Mouse (Mus musculus): ENCODE measurements around the gene Olfr224. TPM values are rescaled to one million over a fixed set of nuclear protein-coding genes. Genes with fewer than 3 reads are reported as not detected.

The Olfr224 gene
- polyA plus RNA-seq, 1 experiment from 2014 or later: not detected

DNA sequence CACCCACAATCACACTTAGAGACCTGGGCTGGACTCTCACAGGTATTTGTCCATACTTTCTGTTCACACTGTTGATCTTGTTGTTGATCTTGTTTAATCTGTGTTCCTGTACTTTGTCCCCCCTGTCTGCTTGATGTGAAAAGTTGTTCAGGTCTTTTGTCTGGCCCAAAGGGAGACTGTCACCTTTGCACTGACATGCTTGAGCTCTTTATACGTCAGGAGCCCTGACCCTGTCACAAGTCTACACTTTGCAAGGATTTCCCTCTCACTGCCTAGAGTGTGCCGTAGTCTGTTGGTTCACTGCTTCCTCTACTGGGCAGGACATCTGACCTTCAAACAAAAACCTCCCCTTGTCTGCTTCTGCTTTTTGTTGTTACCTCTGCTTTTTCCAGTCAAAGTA lies 34.3 kb upstream of the Olfr224 start:
- no peak overlapping the region for H3K4me2 ChIP-seq (ENCODE audit: low read depth, low read length)
- no peaks in the 10 kb centered on the region for H3K9me3 ChIP-seq (ENCODE audit: control insufficient read depth, low read length)
- no peak overlapping the region for H3K9ac ChIP-seq (replicated peaks; ENCODE audit: low read depth, low read length)
- no peaks in the 10 kb centered on the region for H3K36me3 ChIP-seq (ENCODE audit: control insufficient read depth, insufficient read depth, low read length)
- H3K27me3 ChIP-seq (ENCODE audit: control insufficient read depth, insufficient read depth, low read length): no peaks in the 10 kb centered on the region
- 77% methylated on average over 2 of the region's 2 CpGs for WGBS
- no peak overlapping the region for H3K27ac ChIP-seq (ENCODE audit: low read depth, low read length)
- no peaks in the 10 kb centered on the region for H3K4me1 ChIP-seq (ENCODE audit: control insufficient read depth, insufficient read depth, low read length)
- H3K4me3 ChIP-seq (ENCODE audit: low read depth, low read length): no peak overlapping the region
- no peak for ATAC-seq (ENCODE audit: low read depth)

DNA sequence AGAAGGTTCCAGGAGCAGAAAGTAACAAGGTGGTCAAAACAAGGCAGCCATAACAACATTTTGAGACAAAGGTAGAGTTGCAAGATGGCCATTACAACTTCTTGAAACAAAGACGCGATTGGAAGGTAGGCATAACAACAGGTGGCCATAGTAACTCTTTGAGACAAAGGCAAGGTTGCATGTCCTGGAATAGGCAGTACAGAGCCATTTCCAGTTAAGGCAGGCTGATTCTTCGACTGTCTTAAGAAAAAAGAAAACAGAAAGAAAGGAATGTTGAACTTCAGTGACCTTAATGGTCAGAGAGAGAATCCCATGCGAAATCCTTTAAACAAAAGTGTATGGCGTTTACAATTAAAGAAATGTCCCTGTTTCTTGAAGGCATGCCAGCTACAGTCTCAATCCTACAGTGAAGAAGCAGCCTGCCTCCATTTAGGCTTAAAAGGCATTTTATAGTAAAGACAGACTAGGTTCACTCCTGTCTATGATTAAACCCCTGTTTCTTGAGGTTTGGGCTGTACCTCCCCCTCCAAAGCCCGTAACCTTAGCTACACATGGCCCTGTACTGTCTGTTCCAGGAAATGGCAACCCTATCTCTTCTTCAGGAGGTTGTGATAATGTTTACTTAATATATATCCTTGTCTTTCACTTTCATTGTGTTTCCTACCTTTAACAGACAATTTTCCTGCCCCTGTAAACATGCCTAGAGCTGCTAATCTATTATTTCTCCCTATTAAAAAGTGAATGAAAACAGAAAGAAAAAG lies 32.6 kb upstream of the Olfr224 start:
- H3K4me3 ChIP-seq (ENCODE audit: low read depth, low read length): no peak overlapping the region
- H3K9me3 ChIP-seq (ENCODE audit: control insufficient read depth, low read length): no peaks in the 10 kb centered on the region
- no peak overlapping the region for H3K27ac ChIP-seq (ENCODE audit: low read depth, low read length)
- ATAC-seq (ENCODE audit: low read depth): no peak
- no peaks in the 10 kb centered on the region for H3K4me1 ChIP-seq (ENCODE audit: control insufficient read depth, insufficient read depth, low read length)
- H3K36me3 ChIP-seq (ENCODE audit: control insufficient read depth, insufficient read depth, low read length): no peaks in the 10 kb centered on the region
- 76% methylated on average over 6 of the region's 6 CpGs for WGBS
- no peak overlapping the region for H3K4me2 ChIP-seq (ENCODE audit: low read depth, low read length)
- H3K9ac ChIP-seq (replicated peaks; ENCODE audit: low read depth, low read length): no peak overlapping the region
- no peaks in the 10 kb centered on the region for H3K27me3 ChIP-seq (ENCODE audit: control insufficient read depth, insufficient read depth, low read length)

- no peaks in the 10 kb centered on the region for H3K4me1 ChIP-seq (ENCODE audit: control insufficient read depth, insufficient read depth, low read length)
- H3K4me3 ChIP-seq (ENCODE audit: low read depth, low read length): no peak overlapping the region
- H3K9me3 ChIP-seq (ENCODE audit: control insufficient read depth, low read length): no peaks in the 10 kb centered on the region
- no peak overlapping the region for H3K9ac ChIP-seq (replicated peaks; ENCODE audit: low read depth, low read length)
- H3K27ac ChIP-seq (ENCODE audit: low read depth, low read length): no peak overlapping the region
- no peak for ATAC-seq (ENCODE audit: low read depth)
- no peaks in the 10 kb centered on the region for H3K27me3 ChIP-seq (ENCODE audit: control insufficient read depth, insufficient read depth, low read length)
- no peaks in the 10 kb centered on the region for H3K36me3 ChIP-seq (ENCODE audit: control insufficient read depth, insufficient read depth, low read length)
- H3K4me2 ChIP-seq (ENCODE audit: low read depth, low read length): no peak overlapping the region
These were observed 31.7 kb upstream of the Olfr224 start for GRCm38 (mm10) chr11:58602062-58602461.

DNA sequence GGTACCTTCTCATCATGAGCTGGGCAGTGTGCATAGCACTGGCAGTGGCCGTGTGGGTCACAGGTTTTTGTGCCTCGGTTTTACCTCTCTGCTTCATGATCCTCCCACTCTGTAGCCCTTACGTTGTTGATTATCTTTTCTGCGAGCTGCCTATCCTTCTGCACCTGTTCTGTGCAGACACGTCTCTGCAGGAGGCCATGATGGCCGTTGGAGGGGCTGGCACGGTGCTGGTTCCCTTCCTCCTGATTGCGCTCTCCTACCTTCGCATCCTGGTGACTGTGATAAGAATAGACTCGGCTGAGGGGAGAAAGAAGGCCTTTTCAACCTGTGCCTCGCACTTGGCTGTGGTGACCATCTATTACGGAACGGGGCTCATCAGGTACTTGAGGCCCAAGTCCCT lies 27.5 kb upstream of the Olfr224 start:
- Histone ChIP-seq H3K27ac (ENCODE audit: low read depth, low read length) (no peak overlapping the region), H3K4me1 (ENCODE audit: control insufficient read depth, insufficient read depth, low read length) (no peaks in the 10 kb centered on the region), H3K36me3 (ENCODE audit: control insufficient read depth, insufficient read depth, low read length) (no peaks in the 10 kb centered on the region), H3K9ac (replicated peaks; ENCODE audit: low read depth, low read length) (no peak overlapping the region), H3K9me3 (ENCODE audit: control insufficient read depth, low read length) (no peaks in the 10 kb centered on the region), H3K27me3 (ENCODE audit: control insufficient read depth, insufficient read depth, low read length) (no peaks in the 10 kb centered on the region), H3K4me2 (ENCODE audit: low read depth, low read length) (no peak overlapping the region), H3K4me3 (ENCODE audit: low read depth, low read length) (no peak overlapping the region)
- 88% methylated on average over 13 of the region's 13 CpGs for WGBS
- ATAC-seq (ENCODE audit: low read depth): no peak

GRCm38 (mm10) chr11:58594814-58595213 lies 24.5 kb upstream of the Olfr224 start, which contains the start of gene Olfr324:
Gene Olfr324, plus strand, starts transcription at chr11:58595114.
- no peak within 1 kb of the TSS for H3K4me2 ChIP-seq (ENCODE audit: low read depth, low read length)
- no peak within 1 kb of the TSS for H3K27ac ChIP-seq (ENCODE audit: low read depth, low read length)
- no peak for ATAC-seq (ENCODE audit: low read depth)
- no peaks in the 10 kb centered on the region for H3K36me3 ChIP-seq (ENCODE audit: control insufficient read depth, insufficient read depth, low read length)
- no peaks in the 10 kb centered on the region for H3K27me3 ChIP-seq (ENCODE audit: control insufficient read depth, insufficient read depth, low read length)
- WGBS: 83% methylated on average over 6 of the region's 6 CpGs
- H3K9me3 ChIP-seq (ENCODE audit: control insufficient read depth, low read length): no peaks in the 10 kb centered on the region
- no peak within 1 kb of the TSS for H3K4me3 ChIP-seq (ENCODE audit: low read depth, low read length)
- H3K9ac ChIP-seq (replicated peaks; ENCODE audit: low read depth, low read length): no peak within 1 kb of the TSS
- H3K4me1 ChIP-seq (ENCODE audit: control insufficient read depth, insufficient read depth, low read length): no peaks in the 10 kb centered on the region

DNA sequence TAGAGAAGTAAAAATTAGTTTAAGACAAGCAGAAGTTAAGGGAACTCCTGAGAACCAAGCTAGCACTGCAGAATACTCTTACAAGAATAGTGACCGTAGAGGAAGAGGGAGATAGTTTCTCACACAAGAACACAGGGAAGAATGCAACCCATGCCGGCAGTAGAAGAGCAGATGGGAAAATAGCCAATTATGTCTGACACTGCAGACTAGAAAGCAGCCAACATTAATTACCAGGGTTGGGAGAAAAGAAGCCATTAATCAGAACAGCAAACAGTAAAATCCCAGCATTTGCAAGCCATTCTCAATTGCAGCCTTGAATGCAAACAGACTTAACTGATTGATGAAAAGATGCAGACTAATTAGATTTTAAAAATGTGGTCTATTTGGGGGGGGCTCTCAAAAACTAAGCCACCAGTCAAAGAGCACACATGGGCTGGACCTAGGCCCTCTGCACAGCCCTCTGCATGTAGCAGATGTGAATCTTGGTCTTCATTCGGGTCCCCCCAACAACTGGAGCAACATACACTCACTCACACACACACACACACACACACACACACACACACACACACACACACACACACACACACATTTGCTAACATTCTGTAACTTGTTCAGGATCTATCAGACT lies 18.4 kb upstream of the Olfr224 start:
- H3K4me3 ChIP-seq (ENCODE audit: low read depth, low read length): no peak overlapping the region
- no peaks in the 10 kb centered on the region for H3K27me3 ChIP-seq (ENCODE audit: control insufficient read depth, insufficient read depth, low read length)
- H3K27ac ChIP-seq (ENCODE audit: low read depth, low read length): no peak overlapping the region
- H3K4me1 ChIP-seq (ENCODE audit: control insufficient read depth, insufficient read depth, low read length): 0 out of 2 replicates have a peak, but pooled peaks cover 3% of the 10 kb centered on the region
- H3K9ac ChIP-seq (replicated peaks; ENCODE audit: low read depth, low read length): no peak overlapping the region
- no peak for ATAC-seq (ENCODE audit: low read depth)
- H3K4me2 ChIP-seq (ENCODE audit: low read depth, low read length): no peak overlapping the region
- no peaks in the 10 kb centered on the region for H3K9me3 ChIP-seq (ENCODE audit: control insufficient read depth, low read length)
- 24% methylated on average over 3 of the region's 3 CpGs for WGBS
- H3K36me3 ChIP-seq (ENCODE audit: control insufficient read depth, insufficient read depth, low read length): no peaks in the 10 kb centered on the region

GRCm38 (mm10) chr11:58587898-58588348 lies 17.6 kb upstream of the Olfr224 start:
- 76% methylated on average over 7 of the region's 7 CpGs for WGBS
- ATAC-seq (ENCODE audit: low read depth): no peak

DNA sequence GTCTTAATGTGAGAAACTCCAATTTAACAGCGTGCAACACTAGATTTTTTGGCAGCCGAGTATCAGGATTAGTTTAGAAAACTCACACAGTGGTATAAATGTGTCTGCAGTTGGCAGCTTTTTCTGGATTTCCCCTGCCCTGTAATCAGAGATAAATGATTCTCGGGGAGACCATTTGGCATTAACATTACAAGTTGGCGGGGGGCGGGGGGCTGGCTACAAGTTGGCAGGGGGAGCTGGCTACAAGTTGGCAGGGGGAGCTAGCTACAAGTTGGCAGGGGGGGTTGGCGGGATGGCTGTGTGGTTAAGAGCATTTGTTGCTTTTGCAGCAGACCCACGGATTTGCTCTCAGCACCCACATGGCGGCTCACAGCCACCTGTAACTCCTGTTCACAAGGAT lies 8.3 kb upstream of the Olfr224 start:
- no peak overlapping the region for H3K27ac ChIP-seq (ENCODE audit: low read depth, low read length)
- ATAC-seq (ENCODE audit: low read depth): no peak
- H3K36me3 ChIP-seq (ENCODE audit: control insufficient read depth, insufficient read depth, low read length): no peaks in the 10 kb centered on the region
- H3K9ac ChIP-seq (replicated peaks; ENCODE audit: low read depth, low read length): no peak overlapping the region
- 82% methylated on average over 8 of the region's 8 CpGs for WGBS
- H3K4me2 ChIP-seq (ENCODE audit: low read depth, low read length): no peak overlapping the region
- no peaks in the 10 kb centered on the region for H3K4me1 ChIP-seq (ENCODE audit: control insufficient read depth, insufficient read depth, low read length)
- H3K27me3 ChIP-seq (ENCODE audit: control insufficient read depth, insufficient read depth, low read length): no peaks in the 10 kb centered on the region
- no peak overlapping the region for H3K4me3 ChIP-seq (ENCODE audit: low read depth, low read length)
- no peaks in the 10 kb centered on the region for H3K9me3 ChIP-seq (ENCODE audit: control insufficient read depth, low read length)

More at GRCm38 (mm10) chr11:58587898-58588348, 17.6 kb upstream of the Olfr224 start:
- no peak overlapping the region for H3K4me3 ChIP-seq (ENCODE audit: low read depth, low read length)
- H3K9me3 ChIP-seq (ENCODE audit: control insufficient read depth, low read length): no peaks in the 10 kb centered on the region
- no peaks in the 10 kb centered on the region for H3K36me3 ChIP-seq (ENCODE audit: control insufficient read depth, insufficient read depth, low read length)
- H3K27me3 ChIP-seq (ENCODE audit: control insufficient read depth, insufficient read depth, low read length): no peaks in the 10 kb centered on the region
- H3K9ac ChIP-seq (replicated peaks; ENCODE audit: low read depth, low read length): no peak overlapping the region
- H3K27ac ChIP-seq (ENCODE audit: low read depth, low read length): no peak overlapping the region
- no peak overlapping the region for H3K4me2 ChIP-seq (ENCODE audit: low read depth, low read length)
- 0 out of 2 replicates have a peak, but pooled peaks cover 3% of the 10 kb centered on the region for H3K4me1 ChIP-seq (ENCODE audit: control insufficient read depth, insufficient read depth, low read length)

GRCm38 (mm10) chr11:58577430-58577829 lies 7.1 kb upstream of the Olfr224 start, which contains the start of gene Olfr325:
Gene Olfr325, plus strand, starts transcription at chr11:58577730.
- H3K9me3 ChIP-seq (ENCODE audit: control insufficient read depth, low read length): no peaks in the 10 kb centered on the region
- H3K36me3 ChIP-seq (ENCODE audit: control insufficient read depth, insufficient read depth, low read length): no peaks in the 10 kb centered on the region
- H3K4me2 ChIP-seq (ENCODE audit: low read depth, low read length): no peak within 1 kb of the TSS
- no peaks in the 10 kb centered on the region for H3K27me3 ChIP-seq (ENCODE audit: control insufficient read depth, insufficient read depth, low read length)
- no peak within 1 kb of the TSS for H3K27ac ChIP-seq (ENCODE audit: low read depth, low read length)
- 84% methylated on average over 1 of the region's 1 CpGs for WGBS
- no peaks in the 10 kb centered on the region for H3K4me1 ChIP-seq (ENCODE audit: control insufficient read depth, insufficient read depth, low read length)
- no peak within 1 kb of the TSS for H3K9ac ChIP-seq (replicated peaks; ENCODE audit: low read depth, low read length)
- H3K4me3 ChIP-seq (ENCODE audit: low read depth, low read length): no peak within 1 kb of the TSS
- ATAC-seq (ENCODE audit: low read depth): no peak
